Mouse (Mus musculus): ENCODE data around the gene Abr.

The Abr gene

DNA sequence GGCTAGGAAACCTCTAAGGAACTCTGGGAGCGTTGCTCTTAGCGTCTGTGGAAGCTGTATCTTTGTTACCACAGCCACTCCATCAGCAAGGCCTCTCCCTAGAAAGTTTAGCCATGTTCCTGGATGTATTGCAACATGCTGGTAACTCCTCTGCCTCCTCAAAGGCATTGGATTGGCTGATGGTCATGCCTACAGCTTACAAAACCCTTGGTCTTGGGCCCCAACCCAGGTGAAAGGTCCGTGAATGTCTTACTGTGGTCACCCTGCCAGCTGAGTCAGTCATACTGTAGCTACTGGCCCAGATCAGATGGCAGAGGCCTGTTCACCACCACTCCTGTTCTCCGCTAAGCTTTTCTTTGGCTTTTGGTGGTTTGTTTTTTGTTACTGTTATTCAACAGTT is 207.1 kb downstream of the Abr start:
- no peak for DNase-seq (ENCODE audit: low read depth, low spot score)

DNA sequence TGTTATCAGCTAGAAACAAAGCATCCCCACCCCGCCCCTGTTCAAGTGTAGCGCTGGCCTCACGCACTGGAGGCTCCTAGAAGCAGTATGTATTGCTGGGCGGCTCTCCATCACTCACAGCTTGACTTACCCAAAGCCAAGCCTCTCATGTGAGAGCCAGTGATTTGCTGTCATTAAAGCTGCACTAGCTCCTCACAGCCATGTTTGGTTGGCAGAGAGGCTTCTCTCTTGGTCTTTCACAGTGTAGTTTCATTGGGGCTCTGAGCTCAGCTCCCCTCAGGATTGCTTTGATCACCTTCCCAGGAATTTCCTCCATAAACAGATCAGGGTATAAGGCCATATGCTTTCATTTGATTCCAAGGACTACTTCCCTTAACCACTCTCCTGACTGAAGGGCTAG is 208.9 kb downstream of the Abr start:
- peak; percentile 48 for DNase-seq (ENCODE audit: low read depth, low spot score)

DNA sequence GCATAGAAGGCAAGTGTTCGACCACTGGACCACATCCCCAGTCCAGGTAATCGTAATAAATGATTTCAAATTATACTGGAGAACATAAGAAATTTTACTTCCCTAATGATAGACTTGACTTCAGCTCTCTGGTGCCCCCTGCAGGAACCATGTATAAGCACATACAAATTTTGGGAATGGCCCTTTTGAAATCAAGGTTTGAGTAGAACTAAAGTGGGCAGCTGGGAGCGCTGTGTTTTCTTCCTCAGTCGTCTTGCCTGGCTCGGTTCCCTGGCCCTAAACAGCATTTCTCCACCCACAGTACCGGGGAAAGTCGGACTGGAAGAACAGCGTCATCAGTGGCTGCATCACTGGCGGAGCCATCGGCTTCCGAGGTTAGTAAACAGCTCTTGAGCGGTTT is 211.3 kb downstream of the Abr start:
- peak; percentile 79 for DNase-seq (ENCODE audit: low read depth, low spot score)

DNA sequence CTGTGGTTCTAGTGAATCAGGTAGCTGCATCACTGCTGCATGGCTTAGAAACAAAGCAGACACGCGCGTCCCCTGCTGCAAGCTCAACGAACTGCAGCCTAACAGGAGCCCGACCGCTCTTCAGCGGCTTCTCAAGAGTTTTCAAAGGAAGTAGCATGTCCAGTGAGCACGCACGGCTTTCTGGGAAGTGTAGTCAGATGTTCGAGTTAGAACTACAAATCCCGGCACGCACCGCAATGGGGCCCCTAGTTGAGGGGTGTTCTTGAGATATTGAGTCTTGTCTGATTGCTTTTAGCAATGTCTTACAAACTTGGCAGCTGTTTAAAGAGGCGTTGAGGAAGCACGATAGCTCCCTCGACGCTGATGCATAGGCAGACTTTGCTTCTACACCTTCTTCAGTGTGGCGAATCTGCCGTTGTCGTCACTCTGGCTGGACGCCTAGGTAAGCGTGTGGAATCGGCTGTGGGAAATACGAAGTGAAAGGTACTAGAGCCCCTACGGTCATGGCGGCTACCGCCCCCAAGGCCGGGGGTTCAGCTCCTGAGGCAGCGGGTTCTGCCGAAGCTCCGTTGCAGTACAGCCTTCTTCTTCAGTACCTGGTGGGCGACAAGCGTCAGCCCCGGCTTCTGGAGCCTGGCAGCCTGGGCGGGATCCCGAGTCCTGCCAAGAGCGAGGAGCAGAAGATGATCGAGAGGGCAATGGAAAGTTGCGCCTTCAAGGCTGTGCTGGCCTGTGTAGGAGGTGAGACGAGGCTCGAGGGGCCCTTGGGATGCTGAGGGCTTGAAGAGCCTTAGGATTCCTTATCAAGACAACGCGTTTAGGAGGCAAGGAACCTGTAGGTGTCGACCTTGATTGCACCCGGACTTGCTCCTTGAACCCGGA is 215.2 kb downstream of the Abr start, which contains the start of gene Timm22:
Gene Timm22, plus strand, starts transcription at position 251 of the 882 bp plus-strand sequence.
- DNase-seq (ENCODE audit: low read depth, low spot score): peak; percentile 99

DNA sequence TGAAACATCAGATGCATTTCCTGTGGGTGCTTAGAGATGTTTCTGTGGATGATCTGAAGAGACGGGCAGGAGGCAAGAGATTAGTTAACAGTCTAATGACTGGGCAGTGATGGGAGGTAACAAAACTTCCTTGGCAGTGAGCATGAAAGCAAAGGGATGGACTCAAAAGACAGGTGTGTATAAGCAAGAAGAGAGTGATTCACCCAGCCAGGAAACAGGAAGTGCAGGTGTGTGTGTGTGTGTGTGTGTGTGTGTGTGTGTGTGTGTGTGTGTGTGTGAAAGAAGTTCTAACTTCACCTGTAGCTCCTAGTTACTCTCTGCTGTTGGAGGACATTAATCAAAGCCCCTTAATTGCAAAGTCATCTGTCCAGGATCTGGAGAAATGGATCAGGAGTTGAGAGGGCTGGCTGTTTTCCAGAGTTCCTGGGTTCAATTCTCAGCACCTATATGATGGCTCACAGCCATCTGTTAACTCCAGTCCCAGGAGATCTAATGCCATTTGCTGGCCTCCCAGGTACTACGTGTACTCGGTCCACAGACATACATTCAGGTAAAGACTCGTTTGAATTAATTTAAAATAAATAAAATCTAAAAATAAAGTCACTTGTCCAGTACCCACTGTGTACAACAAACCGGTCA is 216.4 kb downstream of the Abr start:
- DNase-seq (ENCODE audit: low read depth, low spot score): no peak

DNA sequence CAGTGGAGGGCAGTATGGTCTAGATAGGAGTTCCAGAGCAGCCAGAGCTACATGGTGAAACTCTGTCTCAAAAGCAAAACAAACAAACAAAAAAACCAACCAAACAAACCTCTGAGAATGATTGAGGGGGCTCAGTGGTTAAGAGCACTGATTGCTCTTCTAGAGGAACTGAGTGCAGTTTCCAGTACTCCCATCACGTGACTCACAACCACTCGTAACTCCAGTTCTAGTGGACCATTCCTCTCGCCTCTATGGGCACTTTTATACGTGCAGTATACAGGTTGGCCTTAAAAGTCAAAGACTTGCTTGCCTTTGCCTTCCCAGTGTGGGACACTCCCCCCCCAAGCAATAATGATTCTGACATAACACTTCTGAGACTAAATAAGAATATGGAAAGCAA is 217.0 kb downstream of the Abr start:
- no peak for DNase-seq (ENCODE audit: low read depth, low spot score)

DNA sequence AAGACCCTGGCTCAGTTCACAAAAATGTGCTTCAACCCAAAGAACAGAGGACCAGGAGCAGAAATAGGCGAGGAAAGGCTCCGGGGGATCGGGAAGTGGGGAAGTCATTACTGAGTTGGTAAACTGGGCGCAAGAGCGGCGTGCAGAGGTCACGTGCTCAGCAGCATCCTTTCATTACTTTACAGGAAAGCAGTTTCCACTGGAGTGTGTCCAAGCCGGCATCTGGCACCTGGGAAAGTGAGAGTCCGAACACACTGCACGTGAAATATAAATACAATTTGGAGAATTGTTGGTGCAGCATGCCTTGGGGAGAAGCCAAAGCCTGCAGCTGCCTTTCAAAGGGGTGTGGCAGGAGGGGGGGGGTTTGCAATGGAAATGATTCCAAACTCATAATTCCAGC is 220.7 kb downstream of the Abr start:
- DNase-seq (ENCODE audit: low read depth, low spot score): no peak

DNA sequence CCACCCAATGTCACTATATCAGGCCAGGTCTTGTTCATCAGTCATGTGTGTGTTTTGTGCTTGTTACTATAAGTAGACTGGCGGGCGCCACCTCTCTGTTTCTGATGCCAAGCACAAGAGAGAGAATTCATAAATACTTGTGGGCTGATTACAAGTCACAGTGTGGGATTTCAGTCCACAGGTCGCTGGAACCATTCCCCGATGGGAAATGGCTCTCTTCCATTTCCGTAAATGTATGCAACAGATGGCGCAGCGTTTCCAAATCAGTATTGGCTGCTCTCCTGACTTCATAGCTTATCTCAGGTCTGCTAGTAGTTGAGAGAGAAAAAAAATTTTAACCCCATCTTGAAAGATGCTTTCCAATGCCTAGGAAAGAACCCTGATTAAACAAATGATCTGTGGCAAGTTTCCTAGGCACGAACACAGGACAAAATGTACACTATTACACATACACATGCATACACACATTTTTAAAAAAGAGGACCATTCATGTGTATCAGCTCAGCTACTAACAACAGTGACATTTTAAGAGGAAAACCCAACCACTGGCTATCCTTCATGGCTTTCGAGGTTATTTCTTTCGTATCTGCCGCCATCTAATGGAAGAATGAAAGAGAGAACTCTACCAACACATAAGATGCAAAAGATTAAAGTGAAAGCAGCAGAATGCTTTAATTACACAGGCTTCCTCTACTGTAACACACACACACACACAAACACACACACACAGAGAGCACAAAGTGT is 222.4 kb downstream of the Abr start:
- peak; percentile 39 for DNase-seq (ENCODE audit: low read depth, low spot score)

DNA sequence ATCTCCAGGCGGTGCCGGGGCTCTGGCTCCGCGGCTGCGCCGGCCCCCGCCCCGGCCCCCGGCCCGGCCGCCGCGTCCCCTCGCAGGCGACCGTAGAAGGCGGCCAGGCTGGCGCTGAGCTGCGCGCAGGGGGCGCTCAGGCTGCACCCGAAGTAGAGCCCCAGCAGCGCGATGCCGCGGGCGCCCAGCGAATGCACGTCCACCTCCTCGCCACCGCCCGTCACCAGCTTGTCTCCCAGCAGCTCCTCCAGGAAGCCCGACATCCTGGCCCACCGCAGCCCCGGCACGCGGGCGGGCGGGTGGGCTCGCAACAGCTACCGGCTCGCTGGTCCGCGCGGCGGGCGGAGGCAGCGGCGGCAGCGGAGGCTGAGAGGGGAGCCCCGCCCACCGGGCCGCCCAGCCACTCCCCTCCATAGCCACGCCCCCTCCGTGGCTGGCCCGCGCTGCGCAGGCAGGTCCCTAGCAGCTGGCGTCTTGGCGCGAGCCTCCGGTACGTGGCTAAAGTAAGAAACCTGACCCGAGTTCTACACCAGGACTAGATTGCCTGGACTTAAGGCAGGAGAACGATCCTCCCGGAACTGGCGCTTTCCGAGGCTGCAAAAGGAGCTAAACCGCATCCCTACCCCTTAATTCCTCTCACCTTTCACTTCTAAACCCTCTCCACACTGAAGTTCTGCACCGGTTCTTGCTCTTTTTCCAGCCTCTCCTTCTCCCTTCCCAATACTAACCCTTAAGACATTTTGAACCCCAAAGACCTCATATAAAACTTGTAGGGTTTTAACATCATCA is 223.1 kb downstream of the Abr start, which contains the start of gene Nxn:
Gene Nxn, minus strand, starts transcription at position 343 of the 789 bp plus-strand sequence.
- peak; percentile 86 for DNase-seq (ENCODE audit: low read depth, low spot score)

DNA sequence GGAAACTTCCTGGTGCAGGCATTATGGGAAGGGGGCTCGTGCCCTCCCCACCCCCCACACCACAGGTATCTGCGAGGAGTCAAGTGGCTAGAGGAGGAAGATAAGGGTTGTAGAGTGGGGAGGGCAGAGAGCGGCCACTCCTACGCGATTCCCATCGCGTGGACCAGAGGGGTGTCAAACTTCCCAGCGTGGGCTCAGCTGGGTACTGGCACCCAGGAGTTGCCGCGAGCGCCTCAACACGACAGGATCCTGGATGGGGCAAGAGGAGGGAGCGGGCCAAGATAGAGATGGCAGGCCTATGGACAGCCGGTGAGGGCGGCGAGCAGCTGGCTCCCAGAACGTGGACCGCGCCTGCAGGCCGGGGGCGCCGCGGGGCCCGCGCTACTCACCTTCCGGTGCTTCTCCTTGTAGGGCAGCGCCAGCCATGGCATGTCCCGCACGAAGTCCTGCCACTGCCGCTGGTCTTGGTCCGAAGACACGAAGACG is 223.8 kb downstream of the Abr start:
- no peak for DNase-seq (ENCODE audit: low read depth, low spot score)

DNA sequence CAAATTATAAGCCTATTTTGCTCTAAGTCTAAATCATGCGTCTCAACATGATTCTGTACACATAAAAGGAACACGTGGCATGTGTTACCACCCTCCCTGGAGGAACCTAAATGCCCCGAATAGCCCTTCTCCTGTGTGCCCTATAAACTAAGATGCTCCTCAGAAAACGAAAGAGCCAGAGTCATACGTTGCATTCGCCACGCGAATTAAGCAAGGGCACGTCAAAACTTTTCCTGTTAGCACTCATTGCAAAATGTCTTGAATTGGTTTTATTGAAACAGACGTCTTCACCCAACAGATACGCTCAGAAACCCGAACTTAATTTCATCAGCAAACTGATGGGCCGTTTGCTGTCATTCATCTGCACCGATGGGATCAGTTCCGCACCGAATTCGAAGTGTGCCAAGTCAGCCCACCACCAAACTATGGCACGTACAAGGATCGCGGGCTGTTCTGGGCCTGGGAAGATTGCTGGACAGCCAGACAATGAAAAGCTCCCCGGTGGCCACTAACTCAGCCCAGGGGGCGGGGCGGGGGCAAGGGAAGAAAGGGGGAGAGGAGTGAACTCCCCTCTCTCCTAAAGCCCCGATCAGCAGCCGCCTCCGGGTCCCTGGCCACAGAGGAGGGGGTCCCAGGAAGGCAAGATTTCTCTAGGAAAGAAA is 224.3 kb downstream of the Abr start:
- peak; percentile 44 for DNase-seq (ENCODE audit: low read depth, low spot score)

DNA sequence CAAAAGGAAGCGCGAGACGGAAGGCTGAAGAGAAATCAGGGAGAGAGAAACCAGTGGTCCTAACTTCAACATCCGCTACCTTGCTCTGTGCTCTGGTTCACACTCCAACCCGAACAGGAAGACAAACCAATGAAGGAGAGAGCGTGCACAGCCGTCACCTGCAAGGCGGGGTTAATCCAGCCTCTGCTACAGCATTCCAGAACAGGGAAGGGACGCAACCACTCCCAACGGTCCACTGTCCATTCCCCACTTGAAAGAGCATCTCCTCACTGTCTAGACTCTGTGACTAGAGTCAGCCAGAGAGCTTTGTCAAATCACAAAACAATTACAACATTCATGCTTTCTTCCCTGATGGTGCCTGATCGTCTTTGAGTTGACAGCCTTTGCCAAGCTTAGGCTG is 229.1 kb downstream of the Abr start:
- DNase-seq (ENCODE audit: low read depth, low spot score): peak; percentile 87

DNA sequence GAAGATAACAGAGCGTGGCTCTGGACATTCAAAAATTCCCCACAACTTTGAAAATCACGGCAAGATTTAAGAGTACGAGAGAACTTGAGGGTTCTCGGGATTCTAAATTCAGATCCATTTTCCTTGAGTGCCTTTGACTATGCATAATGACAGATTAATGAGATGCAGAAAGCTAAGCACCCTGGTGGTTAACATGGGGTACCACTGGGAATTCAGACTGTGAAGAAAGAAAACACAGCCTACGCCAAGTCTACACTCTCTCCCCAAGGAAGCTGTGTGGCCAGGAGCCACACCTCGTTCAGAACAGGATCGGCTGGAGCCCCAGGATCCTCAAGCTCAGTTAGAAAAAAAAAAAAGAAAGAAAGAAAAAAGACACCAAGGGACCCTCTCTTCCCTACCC is 229.6 kb downstream of the Abr start:
- DNase-seq (ENCODE audit: low read depth, low spot score): peak; percentile 61

DNA sequence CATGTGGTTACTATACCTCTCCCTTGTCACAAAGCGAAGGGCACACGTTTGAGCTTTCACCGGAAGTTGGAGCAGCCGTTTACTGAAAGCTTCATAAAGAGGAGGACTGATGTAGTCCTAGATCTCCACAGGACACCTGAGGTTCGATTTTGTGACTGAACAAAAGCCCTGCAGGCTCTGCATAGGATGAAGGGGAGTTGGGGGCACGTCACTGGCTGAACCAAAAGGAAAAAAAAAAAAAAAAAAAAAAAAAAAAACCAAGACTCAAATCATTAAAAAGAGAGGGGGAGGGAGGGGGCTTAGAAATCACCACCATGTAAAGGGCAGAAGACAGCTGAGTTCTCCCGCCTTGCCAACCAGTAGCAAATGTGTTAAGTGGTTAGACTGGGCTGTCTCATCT is 233.4 kb downstream of the Abr start:
- DNase-seq (ENCODE audit: low read depth, low spot score): peak; percentile 72

DNA sequence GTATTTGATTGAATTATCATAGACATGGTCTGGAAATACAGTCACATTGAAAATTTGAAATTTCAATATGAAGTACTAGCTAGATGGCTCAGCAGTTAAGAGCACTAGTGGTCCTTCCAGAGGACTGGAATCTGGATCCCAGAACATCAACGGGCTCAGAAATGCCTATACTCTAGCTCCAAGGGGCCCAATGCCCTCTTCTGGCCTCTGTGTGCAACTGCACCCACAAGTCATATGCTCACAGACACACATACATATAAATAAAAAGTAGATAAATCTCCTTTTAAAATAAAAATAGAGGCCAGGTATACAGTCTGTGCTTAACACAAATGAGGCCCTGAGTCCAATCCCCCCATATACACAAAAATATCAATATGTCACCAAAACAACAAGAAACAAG is 235.0 kb downstream of the Abr start:
- DNase-seq (ENCODE audit: low read depth, low spot score): peak; percentile 80

DNA sequence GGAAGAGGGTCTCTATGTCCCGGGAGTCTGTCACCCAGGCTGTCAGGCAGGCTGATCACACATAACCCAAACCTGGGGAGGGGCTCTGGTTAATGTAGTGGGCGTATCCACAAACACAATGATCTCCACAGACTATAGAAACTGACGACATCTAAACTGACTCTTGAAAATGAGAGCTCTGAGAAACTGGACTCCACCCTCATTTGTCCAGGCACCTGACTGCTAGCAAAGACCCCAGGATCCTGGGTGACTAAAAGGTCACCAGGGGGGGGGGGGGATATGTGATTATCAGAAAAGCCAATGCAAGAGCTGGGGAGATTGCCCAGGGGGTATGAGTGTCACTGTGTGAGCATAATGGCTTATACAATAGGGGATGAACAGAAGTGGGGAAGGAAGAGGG is 236.4 kb downstream of the Abr start:
- peak; percentile 55 for DNase-seq (ENCODE audit: low read depth, low spot score)

DNA sequence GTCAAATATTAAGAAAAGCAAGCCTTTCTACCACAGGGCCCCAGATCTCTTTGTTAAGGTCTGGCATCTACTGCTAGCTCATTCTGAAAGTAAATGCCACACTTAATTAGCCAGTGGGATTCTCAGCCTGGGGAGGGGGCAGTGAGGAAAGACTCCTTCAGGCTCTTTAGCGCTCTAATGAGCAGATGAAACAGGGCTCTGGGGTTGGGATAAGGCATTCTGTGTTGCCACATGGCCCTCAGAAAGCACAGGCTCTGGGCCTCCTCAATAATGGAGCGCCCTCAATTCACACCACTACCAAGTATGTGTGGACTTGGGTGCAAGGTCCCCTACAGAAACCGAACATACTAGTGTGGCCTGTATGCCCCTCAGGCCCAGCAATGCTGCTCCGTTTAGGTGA is 237.1 kb downstream of the Abr start:
- no peak for DNase-seq (ENCODE audit: low read depth, low spot score)

DNA sequence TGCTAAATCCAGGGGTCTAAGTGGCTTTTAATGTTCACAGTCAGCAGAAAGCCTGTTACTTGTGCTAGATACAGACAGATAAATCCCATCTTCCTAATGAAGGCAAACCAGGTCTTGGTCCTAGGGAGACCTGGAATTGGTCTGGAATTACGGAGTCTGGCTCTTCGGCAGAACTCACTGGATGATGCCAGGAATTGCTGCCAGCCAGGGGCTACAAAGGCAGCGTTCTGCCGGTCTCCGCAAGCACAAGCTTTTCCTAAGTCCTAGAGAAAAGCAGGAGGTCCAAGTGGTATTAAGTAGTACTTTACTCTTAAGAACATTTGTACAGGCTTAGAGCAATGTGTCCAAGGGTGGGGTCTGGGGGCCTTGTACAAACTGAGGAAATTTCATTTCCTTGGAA is 237.8 kb downstream of the Abr start:
- no peak for DNase-seq (ENCODE audit: low read depth, low spot score)

DNA sequence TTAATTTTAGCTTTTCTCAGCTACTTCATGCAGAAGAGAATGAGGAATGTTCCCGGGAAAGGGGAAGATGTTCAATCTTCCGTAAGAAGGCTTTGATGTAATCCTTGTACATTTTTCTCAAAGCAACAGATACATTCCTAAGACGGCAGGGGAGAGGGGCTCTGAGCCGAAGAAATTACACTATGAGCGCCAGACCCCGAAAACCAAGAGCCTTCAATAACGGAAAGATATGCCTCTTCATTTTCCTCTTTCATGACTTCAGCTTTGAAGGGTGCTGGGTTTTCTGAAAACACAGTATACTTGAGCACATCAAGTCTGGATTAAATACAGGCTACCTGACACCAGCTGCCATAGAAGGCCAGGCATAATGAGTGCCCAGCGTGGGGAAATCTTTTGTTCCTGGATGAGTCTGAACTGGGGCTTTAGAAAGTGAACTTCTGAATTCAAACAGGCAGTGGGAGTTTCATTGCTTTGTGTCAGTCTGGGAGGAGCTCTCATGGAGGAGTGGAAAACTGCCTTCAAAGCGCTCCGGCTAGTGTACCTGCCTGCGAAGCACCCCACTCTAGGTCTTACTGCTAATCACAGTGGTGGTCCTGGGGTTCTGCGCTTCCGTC is 239.3 kb downstream of the Abr start:
- DNase-seq (ENCODE audit: low read depth, low spot score): no peak

DNA sequence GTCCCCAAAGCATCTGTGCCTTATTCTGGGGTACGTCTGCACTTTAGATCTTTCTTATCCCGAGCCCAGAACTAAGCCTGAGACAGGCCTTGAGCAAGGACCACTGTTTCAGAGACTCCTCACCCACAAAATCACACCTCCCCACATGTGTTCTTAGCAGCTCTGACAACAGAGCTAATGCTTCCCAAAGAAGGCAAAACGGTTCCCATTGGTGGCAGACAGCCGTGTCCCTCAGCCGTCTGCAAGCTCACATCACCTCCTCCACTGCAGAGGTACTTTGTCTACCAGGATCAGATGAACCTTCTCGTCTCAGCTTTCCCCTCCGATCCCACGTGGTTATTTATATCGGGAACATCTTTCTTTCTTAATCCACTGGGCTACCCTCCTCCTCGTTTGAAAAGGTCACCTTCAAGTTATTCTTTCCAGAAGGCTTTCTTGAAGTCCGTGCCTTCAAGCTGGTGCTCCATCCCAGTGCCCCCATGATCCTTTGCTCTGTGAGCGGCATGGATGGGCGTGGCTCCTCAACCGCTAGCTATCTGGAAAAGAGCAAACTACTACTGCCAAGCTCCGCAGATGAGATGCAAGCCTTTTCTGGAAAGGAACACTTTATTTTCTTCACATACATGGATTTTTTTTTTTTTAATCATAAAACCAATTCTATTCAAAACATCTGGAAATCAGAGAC is 240.8 kb downstream of the Abr start:
- peak; percentile 65 for DNase-seq (ENCODE audit: low read depth, low spot score)
